Mouse (Mus musculus) hindbrain, embryonic 14.5 days (tissue): ENCODE measurements around the gene Odf3l2. TPM values are rescaled to one million over a fixed set of nuclear protein-coding genes. Genes with fewer than 3 reads are reported as not detected.

Experiments used
- ATAC-seq: fragments of 200-750 bp; cut with Nextera tagmentation; 2 replicates; pipeline ENCODE4 v1.8.0; 2017; ENCODE audit warnings: moderate number of reproducible peaks, mild to moderate bottlenecking, moderate TSS enrichment, moderate library complexity; ENCODE audit not compliant: low FRiP score
- DNase-seq: peaks from one replicate; pipeline ENCODE4 v3.0.0-alpha.2; 2015; ENCODE audit warnings: low spot score
- H3K27ac ChIP-seq: fragments of 300-500 bp; sonication (generic); 2 replicates; pipeline ENCODE4 v1.5.1; 2014; ENCODE audit warnings: mild to moderate bottlenecking, moderate library complexity
- H3K27me3 ChIP-seq: fragments of 300-500 bp; sonication (generic); 2 replicates; pipeline ENCODE4 v1.6.1; 2014; ENCODE audit warnings: mild to moderate bottlenecking, low read length, mixed read lengths; ENCODE audit not compliant: control insufficient read depth, insufficient read depth
- H3K36me3 ChIP-seq: fragments of 300-500 bp; sonication (generic); replicated peaks from 2 replicates; pipeline ENCODE4 v1.6.1; 2014; ENCODE audit not compliant: control insufficient read depth, insufficient read depth
- H3K4me1 ChIP-seq: fragments of 300-500 bp; sonication (generic); replicated peaks from 2 replicates; pipeline ENCODE4 v1.6.1; 2014; ENCODE audit warnings: antibody characterized with exemption, low read length, mixed read lengths; ENCODE audit not compliant: control insufficient read depth, insufficient read depth
- H3K4me2 ChIP-seq: fragments of 300-500 bp; sonication (generic); replicated peaks from 2 replicates; pipeline ENCODE4 v1.6.1; 2014; ENCODE audit warnings: mild to moderate bottlenecking, moderate library complexity
- H3K4me3 ChIP-seq: fragments of 300-500 bp; sonication (generic); replicated peaks from 2 replicates; pipeline ENCODE4 v1.5.1; 2014; ENCODE audit warnings: mild to moderate bottlenecking, low read length
- H3K9ac ChIP-seq: fragments of 300-500 bp; sonication (generic); 2 replicates; pipeline ENCODE4 v1.6.1; 2014
- H3K9me3 ChIP-seq: fragments of 300-500 bp; sonication (generic); 2 replicates; pipeline ENCODE4 v1.6.1; 2016; ENCODE audit warnings: low read length; ENCODE audit not compliant: control insufficient read depth
- WGBS: fragments of 180-500 bp; shearing (Covaris S2); extraction: QIAGEN DNeasy Blood & Tissue Kit; methylation state at CpG from one replicate; pipeline ENCODE4 v1.1.7; 2014; 5-methylcytosine and 5-hydroxymethylcytosine counted together
- polyA plus RNA-seq: library from polyadenylated mRNA; unstranded; fragments of >200 nt; fragmentation: Nextera tagmentation; extraction: Ambion mirVana; gene quantifications from 2 replicates; pipeline ENCODE4 v1.2.1, GENCODE M21; 2014

The Odf3l2 gene
- polyA plus RNA-seq, 1 experiment from 2014 or later, result 0.31 TPM

GRCm38 (mm10) chr10:79597051-79597935 lies 48.2 kb downstream of the Odf3l2 start:
- H3K9ac ChIP-seq, result no peak overlapping the region
- ATAC-seq (0 out of 2 replicates have a peak, but pooled peaks have one; percentile 12), DNase-seq (no peak)

GRCm38 (mm10) chr10:79595590-79595929 lies 50.0 kb downstream of the Odf3l2 start:
- H3K36me3 ChIP-seq, result no peaks in the 10 kb centered on the region
- ATAC-seq (no peak), DNase-seq (no peak)
- peaks cover 10% of the 10 kb centered on the region for H3K27me3 ChIP-seq
- WGBS, result 64% methylated on average over 8 of the region's 8 CpGs
- no peaks in the 10 kb centered on the region for H3K9me3 ChIP-seq
- H3K9ac ChIP-seq, result no peak overlapping the region
- H3K4me3 ChIP-seq, result no peak overlapping the region
- no peak overlapping the region for H3K4me2 ChIP-seq
- no peaks in the 10 kb centered on the region for H3K4me1 ChIP-seq
- no peak overlapping the region for H3K27ac ChIP-seq

More at GRCm38 (mm10) chr10:79597051-79597935, 48.2 kb downstream of the Odf3l2 start:
- no peaks in the 10 kb centered on the region for H3K9me3 ChIP-seq
- no peak overlapping the region for H3K27ac ChIP-seq
- H3K36me3 ChIP-seq, result no peaks in the 10 kb centered on the region
- H3K4me3 ChIP-seq, result no peak overlapping the region
- WGBS, result 30% methylated on average over 13 of the region's 13 CpGs
- no peaks in the 10 kb centered on the region for H3K4me1 ChIP-seq
- H3K4me2 ChIP-seq, result no peak overlapping the region
- H3K27me3 ChIP-seq, result peaks cover 10% of the 10 kb centered on the region

- peaks cover 10% of the 10 kb centered on the region for H3K27me3 ChIP-seq
- ATAC-seq (peak; percentile 92), DNase-seq (peak; percentile 89)
- H3K36me3 ChIP-seq, result no peaks in the 10 kb centered on the region
- 0 out of 2 replicates have a peak overlapping the region, but pooled peaks have one; percentile 5 for H3K4me3 ChIP-seq
- no peak overlapping the region for H3K27ac ChIP-seq
- H3K4me2 ChIP-seq, result peak overlapping the region; percentile 33; the same call in 1 of the 2 replicates
- no peaks in the 10 kb centered on the region for H3K9me3 ChIP-seq
- no peak overlapping the region for H3K9ac ChIP-seq
- 20% methylated on average over 17 of the region's 17 CpGs for WGBS
- H3K4me1 ChIP-seq, result no peaks in the 10 kb centered on the region
These were observed 50.5 kb downstream of the Odf3l2 start for GRCm38 (mm10) chr10:79594872-79595589.

GRCm38 (mm10) chr10:79594111-79594510 lies 51.4 kb downstream of the Odf3l2 start:
- Histone ChIP-seq H3K36me3 (no peaks in the 10 kb centered on the region), H3K4me2 (no peak overlapping the region), H3K27me3 (peaks cover 10% of the 10 kb centered on the region), H3K27ac (no peak overlapping the region), H3K4me1 (no peaks in the 10 kb centered on the region), H3K4me3 (no peak overlapping the region), H3K9me3 (no peaks in the 10 kb centered on the region), H3K9ac (no peak overlapping the region)
- WGBS, result 56% methylated on average over 6 of the region's 6 CpGs
- DNase-seq (no peak), ATAC-seq (no peak)

- no peaks in the 10 kb centered on the region for H3K36me3 ChIP-seq
- DNase-seq (no peak), ATAC-seq (no peak)
- H3K4me3 ChIP-seq, result no peak overlapping the region
- H3K9ac ChIP-seq, result no peak overlapping the region
- H3K9me3 ChIP-seq, result no peaks in the 10 kb centered on the region
- 83% methylated on average over 1 of the region's 1 CpGs for WGBS
- H3K4me1 ChIP-seq, result no peaks in the 10 kb centered on the region
- peaks cover 10% of the 10 kb centered on the region for H3K27me3 ChIP-seq
- no peak overlapping the region for H3K4me2 ChIP-seq
- no peak overlapping the region for H3K27ac ChIP-seq
These were observed 54.8 kb downstream of the Odf3l2 start for GRCm38 (mm10) chr10:79590702-79591101.

Other genes with a start within 250 kb of the Odf3l2 start
- not detected in 2 replicates for gene Vmn2r83, start 177.0 kb downstream of the Odf3l2 start, polyA plus RNA-seq
- 15.5 and 21.4 TPM in 2 replicates for gene Plpp2, start 111.9 kb downstream of the Odf3l2 start, polyA plus RNA-seq
- gene Mier2, start 90.5 kb downstream of the Odf3l2 start, polyA plus RNA-seq, result 53.1 and 53.5 TPM in 2 replicates
- not detected in 2 replicates for gene Theg, start 58.4 kb downstream of the Odf3l2 start, polyA plus RNA-seq
- gene C2cd4c, start 31.7 kb downstream of the Odf3l2 start, polyA plus RNA-seq, result 0.99 and 1.2 TPM in 2 replicates
- gene Shc2, start 7.8 kb downstream of the Odf3l2 start, polyA plus RNA-seq, result 19.8 and 20.8 TPM in 2 replicates
- 0.68 and 1.2 TPM in 2 replicates for gene Madcam1, start 18.8 kb upstream of the Odf3l2 start, polyA plus RNA-seq
- gene Tpgs1, start 23.6 kb upstream of the Odf3l2 start, polyA plus RNA-seq, result 107 and 108 TPM in 2 replicates
- 78.9 and 81.8 TPM in 2 replicates for gene Cdc34, start 36.5 kb upstream of the Odf3l2 start, polyA plus RNA-seq
- 1.5 and 1.8 TPM in 2 replicates for gene Gzmm, start 43.3 kb upstream of the Odf3l2 start, polyA plus RNA-seq
- 930 and 976 TPM in 2 replicates for gene Bsg, start 58.8 kb upstream of the Odf3l2 start, polyA plus RNA-seq
- gene Hcn2, start 70.9 kb upstream of the Odf3l2 start, polyA plus RNA-seq, result 2.9 and 4.3 TPM in 2 replicates
- gene Polrmt, start 100.8 kb upstream of the Odf3l2 start, polyA plus RNA-seq, result 32.8 and 36.5 TPM in 2 replicates
- 1.4 and 1.6 TPM in 2 replicates for gene Fgf22, start 109.3 kb upstream of the Odf3l2 start, polyA plus RNA-seq
- gene Rnf126, start 121.2 kb upstream of the Odf3l2 start, polyA plus RNA-seq, result 92.8 and 96.7 TPM in 2 replicates
- gene Fstl3, start 131.5 kb upstream of the Odf3l2 start, polyA plus RNA-seq, result 1.6 and 2.2 TPM in 2 replicates
- gene Prss57, start 145.2 kb upstream of the Odf3l2 start, polyA plus RNA-seq, result 0.08 and 0.29 TPM in 2 replicates
- gene Palm, start 147.8 kb upstream of the Odf3l2 start, polyA plus RNA-seq, result 240 and 247 TPM in 2 replicates
- gene Misp, start 175.3 kb upstream of the Odf3l2 start, polyA plus RNA-seq, result 0.08 and 0.74 TPM in 2 replicates
- 59.5 and 62.6 TPM in 2 replicates for gene Ptbp1, start 208.7 kb upstream of the Odf3l2 start, polyA plus RNA-seq
- gene Prtn3, start 228.7 kb upstream of the Odf3l2 start, polyA plus RNA-seq, result 10.1 and 12.8 TPM in 2 replicates
- 288 and 294 TPM in 2 replicates for gene Plppr3, start 228.9 kb upstream of the Odf3l2 start, polyA plus RNA-seq
- gene Elane, start 240.5 kb upstream of the Odf3l2 start, polyA plus RNA-seq, result 0.47 TPM in 1 of 2 replicates, not detected in the other
- gene Cfd, start 245.1 kb upstream of the Odf3l2 start, polyA plus RNA-seq, result not detected in 2 replicates